In genomic region chr2:123274866-123275735, GRCm38 (mm10) we compare ENCODE assay signal across 18 mouse cellular contexts.
DNase-seq lines count a peak whose midpoint lies in the region; ATAC-seq lines count a peak whose summit lies in the region.
"Had no signal": no experiment of that assay in that cellular context is flagged by ENCODE, and none has a peak within 500 bp of the region (broad histone marks: within the 10 kb centered on the region; RNA-seq: fewer than 3 reads in every experiment).

No protein-coding gene starts in this region.

- no peak overlapping the region for H3K9ac ChIP-seq in forebrain, embryonic 13.5 days
- H3K9ac ChIP-seq in midbrain, embryonic 11.5 days (ENCODE audit: low read length): no peak overlapping the region
- H3K9ac ChIP-seq in midbrain, embryonic 13.5 days (replicated peaks): no peak overlapping the region
- H3K9ac ChIP-seq: heart, embryonic 13.5 days had no signal

- H3K9me3 ChIP-seq in forebrain, embryonic 13.5 days (replicated peaks): no peaks in the 10 kb centered on the region
- no peaks in the 10 kb centered on the region for H3K9me3 ChIP-seq in forebrain, embryonic 10.5 days
- H3K9me3 ChIP-seq in midbrain, embryonic 11.5 days (ENCODE audit: control insufficient read depth, low read length): no peaks in the 10 kb centered on the region
- H3K9me3 ChIP-seq in midbrain, embryonic 10.5 days (replicated peaks): no peaks in the 10 kb centered on the region
- H3K9me3 ChIP-seq in midbrain, embryonic 13.5 days: no peaks in the 10 kb centered on the region
- H3K9me3 ChIP-seq: heart, embryonic 13.5 days had no signal

- no peaks in the 10 kb centered on the region for H3K27me3 ChIP-seq in forebrain, embryonic 13.5 days
- H3K27me3 ChIP-seq in forebrain, embryonic 10.5 days (ENCODE audit: poor library complexity, severe bottlenecking): no peaks in the 10 kb centered on the region
- no peaks in the 10 kb centered on the region for H3K27me3 ChIP-seq in midbrain, embryonic 11.5 days (ENCODE audit: control insufficient read depth, insufficient read depth, low read length)
- H3K27me3 ChIP-seq in midbrain, embryonic 10.5 days (ENCODE audit: low read depth, poor library complexity, severe bottlenecking): no peaks in the 10 kb centered on the region
- H3K27me3 ChIP-seq in midbrain, embryonic 13.5 days: no peaks in the 10 kb centered on the region
- H3K27me3 ChIP-seq: heart, embryonic 13.5 days; Patski had no signal

- WGBS in forebrain, embryonic 13.5 days: 82% methylated on average over 9 of the region's 9 CpGs
- 88% methylated on average over 9 of the region's 9 CpGs for WGBS in forebrain, embryonic 10.5 days
- 80% methylated on average over 9 of the region's 9 CpGs for WGBS in midbrain, embryonic 11.5 days
- 80% methylated on average over 9 of the region's 9 CpGs for WGBS in midbrain, embryonic 10.5 days
- WGBS in midbrain, embryonic 13.5 days: 72% methylated on average over 9 of the region's 9 CpGs

- no peaks in the 10 kb centered on the region for H3K4me1 ChIP-seq in forebrain, embryonic 13.5 days
- no peaks in the 10 kb centered on the region for H3K4me1 ChIP-seq in forebrain, embryonic 10.5 days
- no peaks in the 10 kb centered on the region for H3K4me1 ChIP-seq in midbrain, embryonic 11.5 days (ENCODE audit: control insufficient read depth, insufficient read depth, low read length)
- H3K4me1 ChIP-seq in midbrain, embryonic 10.5 days: no peaks in the 10 kb centered on the region
- H3K4me1 ChIP-seq in midbrain, embryonic 13.5 days (replicated peaks): peaks cover 9% of the 10 kb centered on the region

- H3K4me3 ChIP-seq in forebrain, embryonic 13.5 days: no peak overlapping the region
- no peak overlapping the region for H3K4me3 ChIP-seq in forebrain, embryonic 10.5 days
- H3K4me3 ChIP-seq in midbrain, embryonic 11.5 days (ENCODE audit: low read depth, low read length): no peak overlapping the region
- no peak overlapping the region for H3K4me3 ChIP-seq in midbrain, embryonic 10.5 days
- H3K4me3 ChIP-seq in midbrain, embryonic 13.5 days (replicated peaks): no peak overlapping the region
- H3K4me3 ChIP-seq: erythroblast, embryonic 14.5 days; heart, embryonic 13.5 days had no signal

- no peaks in the 10 kb centered on the region for H3K36me3 ChIP-seq in forebrain, embryonic 13.5 days (ENCODE audit: poor library complexity, severe bottlenecking)
- H3K36me3 ChIP-seq in forebrain, embryonic 10.5 days (replicated peaks): no peaks in the 10 kb centered on the region
- H3K36me3 ChIP-seq in midbrain, embryonic 11.5 days (ENCODE audit: control insufficient read depth, insufficient read depth, low read length): no peaks in the 10 kb centered on the region
- H3K36me3 ChIP-seq in midbrain, embryonic 10.5 days: no peaks in the 10 kb centered on the region
- H3K36me3 ChIP-seq in midbrain, embryonic 13.5 days: no peaks in the 10 kb centered on the region
- H3K36me3 ChIP-seq: heart, embryonic 13.5 days had no signal

- no peak overlapping the region for H3K27ac ChIP-seq in forebrain, embryonic 13.5 days
- no peak overlapping the region for H3K27ac ChIP-seq in forebrain, embryonic 10.5 days
- no peak overlapping the region for H3K27ac ChIP-seq in midbrain, embryonic 11.5 days (ENCODE audit: low read depth, low read length)
- H3K27ac ChIP-seq in midbrain, embryonic 10.5 days (replicated peaks): no peak overlapping the region
- no peak overlapping the region for H3K27ac ChIP-seq in midbrain, embryonic 13.5 days
- H3K27ac ChIP-seq: heart, embryonic 13.5 days; kidney, postnatal 0 days had no signal

- ATAC-seq in forebrain, embryonic 13.5 days: peak; percentile 58; the same call in 1 of the 2 replicates
- peak; percentile 82 for ATAC-seq in midbrain, embryonic 11.5 days (ENCODE audit: low FRiP score)
- ATAC-seq in midbrain, embryonic 13.5 days: peak; percentile 92
- ATAC-seq: Patski had no signal

- no peak for DNase-seq in forebrain, embryonic 10.5 days (ENCODE audit: extremely low spot score, low spot score)
- DNase-seq in midbrain, embryonic 11.5 days (ENCODE audit: low spot score, missing footprints): no peak
- DNase-seq in midbrain, embryonic 10.5 days (ENCODE audit: low spot score): no peak
- no peak for DNase-seq in adrenal gland, adult 18-20 months (ENCODE audit: low spot score in 2 of 2)
- no peak for DNase-seq in ovary, postnatal 36 days (ENCODE audit: low spot score)
- DNase-seq: B cell, adult 2 months; cerebellum, postnatal 25 days; heart, postnatal 4 days; kidney, adult 11 months; liver; lung, adult 18-20 months; right cerebral cortex, postnatal 14 days had no signal

- H3K4me2 ChIP-seq in forebrain, embryonic 13.5 days: no peak overlapping the region
- no peak overlapping the region for H3K4me2 ChIP-seq in midbrain, embryonic 11.5 days
- H3K4me2 ChIP-seq in midbrain, embryonic 13.5 days (replicated peaks): no peak overlapping the region
- H3K4me2 ChIP-seq: heart, embryonic 13.5 days had no signal
